Mouse (Mus musculus) stomach, postnatal 0 days (tissue): ENCODE measurements around the gene Rhog.

Experiments
- CTCF ChIP-seq: IDR thresholded peaks from 2 replicates; pipeline ENCODE4 v1.5.1; 2016; ENCODE audit warnings: antibody characterized with exemption, low read depth, mild to moderate bottlenecking, moderate library complexity
- EP300 ChIP-seq: optimal IDR thresholded peaks from 2 replicates; pipeline ENCODE3; 2016; ENCODE audit warnings: antibody characterized with exemption

- TF ChIP-seq EP300 (no peak), CTCF (no peak)
Measured at GRCm38 (mm10) chr7:102229814-102230213, 26.0 kb downstream of the Rhog start.
